Mouse (Mus musculus) lung, postnatal 0 days (tissue): ENCODE results near the gene Tmem121b.

Experiments used
- CTCF ChIP-seq: IDR thresholded peaks from 2 replicates; pipeline ENCODE4 v1.5.1; 2016; ENCODE audit warnings: antibody characterized with exemption, mild to moderate bottlenecking
- EP300 ChIP-seq: IDR thresholded peaks from 2 replicates; pipeline ENCODE4 v1.6.1; 2016; ENCODE audit warnings: antibody characterized with exemption, mild to moderate bottlenecking, control low read depth

GRCm38 (mm10) chr6:120482021-120482420 is 11.6 kb downstream of the Tmem121b start:
- TF ChIP-seq CTCF (no peak), EP300 (no peak)
